Mouse (Mus musculus): Measurements from ENCODE around the gene Hoxa10. TPM values are rescaled to one million over a fixed set of nuclear protein-coding genes. Genes with fewer than 3 reads are reported as not detected.

Hoxa10 gene
- polyA plus RNA-seq, 2 experiments: 111 to 117 TPM

DNA sequence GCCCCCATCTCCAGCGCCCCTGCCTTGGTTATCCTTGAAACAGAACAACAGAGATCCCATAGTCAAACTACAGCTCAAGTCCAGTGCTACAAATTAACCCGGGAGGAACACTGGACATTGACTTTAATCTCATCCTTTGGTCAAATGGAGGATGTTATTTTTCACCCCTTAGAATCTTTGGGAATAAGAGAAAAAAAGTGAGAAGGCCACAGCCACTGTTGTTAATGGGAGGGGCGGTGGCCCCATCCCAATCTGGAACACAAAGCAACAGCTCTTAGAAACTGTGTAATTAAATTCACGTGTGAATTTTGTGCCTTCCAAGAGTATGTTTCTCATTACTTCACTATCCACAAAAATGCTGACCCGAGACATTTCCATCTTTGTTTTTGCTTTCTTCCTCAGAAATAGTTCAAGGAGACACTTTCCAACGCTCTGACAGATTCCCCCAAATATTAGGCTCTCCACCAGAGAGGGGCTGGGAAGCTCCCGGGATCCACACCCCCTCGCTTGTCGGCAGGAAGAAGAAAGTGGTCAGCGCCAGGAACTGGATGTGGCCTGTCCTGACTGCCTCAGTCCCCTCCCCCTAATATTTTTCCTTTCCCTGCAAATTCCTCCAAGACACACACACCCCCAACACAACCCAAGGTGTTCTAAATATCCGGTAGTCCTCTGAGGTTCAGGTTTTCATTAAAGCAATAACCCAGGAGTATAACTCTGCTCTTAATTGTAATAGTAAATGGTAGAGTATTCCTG is 13.0 kb downstream of the Hoxa10 start:
- Histone ChIP-seq H3K4me2 (replicated peaks; ENCODE audit: low read depth, low read length, severe bottlenecking) (peak overlapping the region; percentile 96), H3K4me1 (ENCODE audit: control insufficient read depth, insufficient read depth, low read length) (peaks cover 16% of the 10 kb centered on the region), H3K9ac (ENCODE audit: low read depth, low read length, severe bottlenecking) (peak overlapping the region; percentile 100), H3K27ac (replicated peaks; ENCODE audit: low read depth, low read length) (peak overlapping the region; percentile 95), H3K9me3 (ENCODE audit: control insufficient read depth, low read length) (no peaks in the 10 kb centered on the region), H3K36me3 (ENCODE audit: control insufficient read depth, insufficient read depth, low read length) (peaks cover 67% of the 10 kb centered on the region), H3K27me3 (ENCODE audit: control insufficient read depth, insufficient read depth, low read length) (no peaks in the 10 kb centered on the region), H3K4me3 (replicated peaks; ENCODE audit: low read length) (peak overlapping the region; percentile 90)
- no peak for TF ChIP-seq POLR2A (IDR thresholded peaks at IDR 0.05; ENCODE audit: borderline replicate concordance, extremely low read depth, insufficient read depth, insufficient read length)
- no peak for ATAC-seq (ENCODE audit: low FRiP score, low read depth)
- DNase-seq (ENCODE audit: low spot score): peak; percentile 78
- 5% methylated on average over 11 of the region's 11 CpGs for WGBS

DNA sequence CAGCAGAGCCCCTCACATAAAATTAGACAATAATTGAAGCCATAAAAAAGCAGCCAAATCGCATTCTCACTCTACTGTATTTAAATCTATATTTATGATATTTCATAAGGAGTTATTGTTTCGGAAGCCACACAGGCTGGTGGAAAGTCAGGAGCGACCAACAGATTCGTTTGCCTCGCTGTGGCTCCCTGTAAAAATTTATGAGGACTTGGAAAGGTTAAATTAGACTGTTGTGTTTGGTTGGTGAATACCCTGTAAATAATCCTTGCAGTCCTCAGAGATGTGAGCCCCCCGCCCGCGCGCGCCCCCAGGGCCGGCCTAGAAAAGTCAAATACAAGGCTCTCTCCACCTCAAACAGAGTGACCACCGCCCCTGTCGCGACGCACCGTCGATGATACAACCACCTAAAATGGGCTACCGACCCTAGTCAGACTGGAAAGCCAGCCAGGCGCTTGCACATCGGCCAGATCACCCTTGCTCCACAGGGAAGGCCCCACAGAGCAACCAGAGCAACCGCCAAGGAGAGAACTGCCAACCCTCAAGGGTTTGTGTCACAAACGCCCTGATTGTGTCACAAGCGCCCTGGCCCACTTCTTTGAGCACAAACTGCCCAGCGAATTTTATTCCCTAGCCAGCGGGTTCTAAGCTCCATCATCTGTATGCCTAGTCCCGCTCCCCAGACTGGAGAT is 13.9 kb downstream of the Hoxa10 start:
- peak overlapping the region; percentile 100 for H3K9ac ChIP-seq (ENCODE audit: low read depth, low read length, severe bottlenecking)
- DNase-seq (ENCODE audit: low spot score): peak; percentile 74
- no peak for ATAC-seq (ENCODE audit: low FRiP score, low read depth)
- H3K4me1 ChIP-seq (ENCODE audit: control insufficient read depth, insufficient read depth, low read length): peaks cover 22% of the 10 kb centered on the region
- peak overlapping the region; percentile 96 for H3K4me2 ChIP-seq (replicated peaks; ENCODE audit: low read depth, low read length, severe bottlenecking)
- 0 out of 2 replicates have a peak, but pooled peaks have one; percentile 29 for TF ChIP-seq POLR2A (IDR thresholded peaks at IDR 0.05; ENCODE audit: borderline replicate concordance, extremely low read depth, insufficient read depth, insufficient read length)
- H3K27ac ChIP-seq (replicated peaks; ENCODE audit: low read depth, low read length): peak overlapping the region; percentile 95
- no peaks in the 10 kb centered on the region for H3K27me3 ChIP-seq (ENCODE audit: control insufficient read depth, insufficient read depth, low read length)
- H3K36me3 ChIP-seq (ENCODE audit: control insufficient read depth, insufficient read depth, low read length): peaks cover 58% of the 10 kb centered on the region
- H3K9me3 ChIP-seq (ENCODE audit: control insufficient read depth, low read length): no peaks in the 10 kb centered on the region
- H3K4me3 ChIP-seq (replicated peaks; ENCODE audit: low read length): peak overlapping the region; percentile 90
- WGBS: 2% methylated on average over 26 of the region's 26 CpGs

DNA sequence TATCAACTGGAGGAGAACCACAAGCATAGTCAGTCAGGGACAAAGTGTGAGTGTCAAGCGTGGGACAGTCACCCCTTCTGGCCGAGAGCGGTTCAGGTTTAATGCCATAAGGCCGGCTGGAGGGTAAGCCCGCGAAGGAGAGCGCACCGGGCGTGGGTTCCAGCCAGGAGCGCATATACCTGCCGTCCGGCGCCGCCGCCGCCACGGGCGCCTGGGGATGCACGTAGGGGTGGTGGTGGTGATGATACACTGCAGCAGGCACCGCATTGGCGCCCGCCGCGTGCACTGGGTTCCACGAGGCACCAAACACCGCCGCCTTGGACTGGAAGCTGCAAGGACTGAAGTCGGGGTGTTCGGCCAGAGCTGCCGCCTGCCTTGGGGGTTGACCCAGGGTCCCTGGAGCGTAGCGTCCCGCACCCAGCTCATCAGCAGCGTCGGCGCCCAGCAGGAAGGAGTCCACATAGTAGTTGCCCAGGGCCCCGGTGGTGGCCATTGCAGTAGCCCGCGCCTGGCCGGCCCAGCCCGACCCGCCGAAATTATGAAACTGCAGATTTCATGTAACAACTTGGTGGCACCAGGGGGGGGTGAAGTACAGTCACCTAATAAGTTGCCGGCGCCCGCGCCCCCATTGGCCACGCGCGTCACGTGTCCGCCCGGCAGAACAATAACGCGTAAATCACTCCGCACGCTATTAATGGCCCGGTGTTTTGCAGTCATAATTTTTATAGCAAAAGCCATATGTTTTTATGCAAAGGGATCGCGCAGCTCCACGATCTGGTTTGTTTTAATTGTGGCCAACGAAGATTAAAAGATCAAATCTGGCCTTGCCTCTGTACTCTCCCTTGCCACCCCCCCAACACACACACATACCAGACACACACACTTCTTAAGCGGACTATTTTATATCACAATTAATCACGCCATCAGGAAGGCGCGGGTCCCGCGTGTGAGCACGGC is 14.8 kb downstream of the Hoxa10 start:
- peak; percentile 43; the same call in 1 of the 2 replicates for TF ChIP-seq POLR2A (IDR thresholded peaks at IDR 0.05; ENCODE audit: borderline replicate concordance, extremely low read depth, insufficient read depth, insufficient read length)
- Histone ChIP-seq H3K4me3 (replicated peaks; ENCODE audit: low read length) (peak overlapping the region; percentile 90), H3K4me1 (ENCODE audit: control insufficient read depth, insufficient read depth, low read length) (peaks cover 24% of the 10 kb centered on the region), H3K27ac (replicated peaks; ENCODE audit: low read depth, low read length) (peak overlapping the region; percentile 95), H3K36me3 (ENCODE audit: control insufficient read depth, insufficient read depth, low read length) (peaks cover 51% of the 10 kb centered on the region), H3K4me2 (replicated peaks; ENCODE audit: low read depth, low read length, severe bottlenecking) (peak overlapping the region; percentile 96), H3K27me3 (ENCODE audit: control insufficient read depth, insufficient read depth, low read length) (no peaks in the 10 kb centered on the region), H3K9me3 (ENCODE audit: control insufficient read depth, low read length) (no peaks in the 10 kb centered on the region), H3K9ac (ENCODE audit: low read depth, low read length, severe bottlenecking) (peak overlapping the region; percentile 100)
- DNase-seq (ENCODE audit: low spot score) (peak; percentile 98), ATAC-seq (ENCODE audit: low FRiP score, low read depth) (peak; percentile 71)
- WGBS: under 1% methylated on average over 65 of the region's 69 CpGs

DNA sequence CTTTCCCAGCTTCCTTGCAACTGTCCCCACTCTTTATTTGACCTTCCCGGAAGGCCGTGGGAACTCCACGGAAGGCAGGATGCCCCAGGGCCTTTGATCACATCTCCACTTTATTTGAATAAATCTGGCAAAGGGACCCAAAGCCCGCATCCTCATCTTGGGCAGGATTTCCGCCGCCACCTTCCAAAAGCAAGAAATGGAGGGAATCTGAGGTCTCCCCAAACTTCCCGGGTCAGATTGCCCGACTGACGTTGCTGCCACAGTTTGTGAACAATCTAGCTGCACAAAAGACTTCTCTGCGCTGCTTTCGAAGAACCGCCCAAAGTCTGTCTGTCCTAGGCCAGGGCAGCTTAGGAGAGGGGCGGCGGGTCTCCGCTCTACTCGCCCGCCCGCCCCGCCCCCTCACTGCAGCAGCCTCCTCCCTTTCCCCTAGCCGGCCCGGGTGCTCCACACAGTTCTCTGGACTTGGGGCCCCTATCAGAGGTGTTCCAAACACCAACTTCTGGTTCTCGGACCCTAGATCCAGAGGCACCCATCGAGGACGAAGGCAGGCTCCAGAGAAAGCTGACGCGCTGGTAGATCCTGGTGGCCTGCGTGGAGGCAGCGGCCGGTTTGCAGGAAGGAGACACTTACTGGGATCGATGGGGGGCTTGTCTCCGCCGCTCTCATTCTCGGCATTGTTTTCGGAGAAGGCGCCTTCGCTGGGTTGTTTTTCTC is 15.6 kb downstream of the Hoxa10 start:
- peak overlapping the region; percentile 100 for H3K9ac ChIP-seq (ENCODE audit: low read depth, low read length, severe bottlenecking)
- H3K4me1 ChIP-seq (ENCODE audit: control insufficient read depth, insufficient read depth, low read length): peaks cover 27% of the 10 kb centered on the region
- DNase-seq (ENCODE audit: low spot score) (peak; percentile 26), ATAC-seq (ENCODE audit: low FRiP score, low read depth) (no peak)
- H3K36me3 ChIP-seq (ENCODE audit: control insufficient read depth, insufficient read depth, low read length): peaks cover 43% of the 10 kb centered on the region
- H3K4me2 ChIP-seq (replicated peaks; ENCODE audit: low read depth, low read length, severe bottlenecking): peak overlapping the region; percentile 96
- H3K27ac ChIP-seq (replicated peaks; ENCODE audit: low read depth, low read length): peak overlapping the region; percentile 95
- WGBS: under 1% methylated on average over 36 of the region's 36 CpGs
- H3K27me3 ChIP-seq (ENCODE audit: control insufficient read depth, insufficient read depth, low read length): peaks cover 3% of the 10 kb centered on the region; the same call in 1 of the 2 replicates
- peak overlapping the region; percentile 90 for H3K4me3 ChIP-seq (replicated peaks; ENCODE audit: low read length)
- TF ChIP-seq POLR2A (IDR thresholded peaks at IDR 0.05; ENCODE audit: borderline replicate concordance, extremely low read depth, insufficient read depth, insufficient read length): no peak
- no peaks in the 10 kb centered on the region for H3K9me3 ChIP-seq (ENCODE audit: control insufficient read depth, low read length)

All from limb, embryonic 14.5 days (tissue).